Mouse (Mus musculus): ENCODE measurements around the gene Krtap14.

Krtap14 gene

GRCm38 (mm10) chr16:88826095-88826652, at the start of gene Krtap14:
TSS of gene Krtap14 (minus strand) at chr16:88826145.
- DNase-seq = no peak

- DNase-seq = no peak
These were observed 48.2 kb upstream of the Krtap14 start, which contains the start of gene Krtap19-2 for GRCm38 (mm10) chr16:88874169-88874568. TSS of gene Krtap19-2 (minus strand) at chr16:88874269.

- DNase-seq = no peak
These were observed 43.4 kb upstream of the Krtap14 start, which contains the start of gene Krtap19-1 for GRCm38 (mm10) chr16:88869311-88869710. TSS of gene Krtap19-1 (minus strand) at chr16:88869411.

- no peak for DNase-seq
These were observed 39.0 kb upstream of the Krtap14 start for GRCm38 (mm10) chr16:88864887-88865407.

GRCm38 (mm10) chr16:88851450-88851849, 25.5 kb upstream of the Krtap14 start:
- DNase-seq = no peak

- DNase-seq = no peak
These were observed 22.6 kb upstream of the Krtap14 start for GRCm38 (mm10) chr16:88848558-88848957.

- no peak for DNase-seq
These were observed 21.4 kb upstream of the Krtap14 start for GRCm38 (mm10) chr16:88847363-88847762.

- no peak for DNase-seq
These were observed 1.0 kb upstream of the Krtap14 start for GRCm38 (mm10) chr16:88826978-88827377.

- no peak for DNase-seq
These were observed 2.2 kb downstream of the Krtap14 start for GRCm38 (mm10) chr16:88823736-88824135.

GRCm38 (mm10) chr16:88820066-88820465, 5.9 kb downstream of the Krtap14 start, which contains the start of gene Krtap15:
TSS of gene Krtap15 (plus strand) at chr16:88820215.
- DNase-seq = no peak

GRCm38 (mm10) chr16:88811827-88812226, 14.1 kb downstream of the Krtap14 start, which contains the start of gene Gm20741:
TSS of gene Gm20741 (minus strand) at chr16:88812220.
- DNase-seq = no peak

- no peak for DNase-seq
These were observed 39.2 kb downstream of the Krtap14 start for GRCm38 (mm10) chr16:88786786-88787185.

- DNase-seq = no peak
These were observed 48.3 kb downstream of the Krtap14 start, which contains the start of gene Gm5965 for GRCm38 (mm10) chr16:88777596-88777995. TSS of gene Gm5965 (plus strand) at chr16:88777896.

GRCm38 (mm10) chr16:88774106-88774505, 51.8 kb downstream of the Krtap14 start, which contains the start of gene 2310057N15Rik:
TSS of gene 2310057N15Rik (minus strand) at chr16:88774206.
- no peak for DNase-seq

Measured in lung, adult 18-20 months (tissue).